Mouse (Mus musculus) 3T3-L1 (cell line): ENCODE data around the gene Olfr157.
"Not testable (repeated sequence)": the region's sequence is repeated elsewhere in the genome, so short reads cannot be mapped to it uniquely, and the experiment has no call there.

Experiments used
- DNase-seq: peaks from one replicate; pipeline ENCODE4 v3.0.0-alpha.2; 2015; ENCODE audit warnings: low read depth, low spot score

The Olfr157 gene

DNA sequence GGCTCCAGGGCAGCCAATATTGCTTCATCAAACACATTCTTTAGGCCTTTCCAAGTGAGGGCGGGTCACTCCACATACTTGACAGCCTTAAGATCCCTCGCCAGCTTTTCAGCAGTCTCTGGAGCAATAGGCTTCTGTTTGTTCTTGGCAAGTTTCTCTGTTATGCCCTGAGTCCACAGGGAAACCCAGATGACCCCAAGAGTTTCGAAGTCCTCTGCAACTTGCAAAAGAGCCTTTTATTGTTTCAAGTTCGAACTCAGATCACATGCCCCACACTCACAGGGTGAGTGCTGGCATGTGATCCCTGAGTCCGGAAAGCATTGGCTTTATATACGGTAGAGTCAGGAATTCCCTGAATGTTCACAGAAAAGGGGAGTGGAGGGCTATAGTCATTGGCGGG is 41.1 kb downstream of the Olfr157 start:
- no peak for DNase-seq

DNA sequence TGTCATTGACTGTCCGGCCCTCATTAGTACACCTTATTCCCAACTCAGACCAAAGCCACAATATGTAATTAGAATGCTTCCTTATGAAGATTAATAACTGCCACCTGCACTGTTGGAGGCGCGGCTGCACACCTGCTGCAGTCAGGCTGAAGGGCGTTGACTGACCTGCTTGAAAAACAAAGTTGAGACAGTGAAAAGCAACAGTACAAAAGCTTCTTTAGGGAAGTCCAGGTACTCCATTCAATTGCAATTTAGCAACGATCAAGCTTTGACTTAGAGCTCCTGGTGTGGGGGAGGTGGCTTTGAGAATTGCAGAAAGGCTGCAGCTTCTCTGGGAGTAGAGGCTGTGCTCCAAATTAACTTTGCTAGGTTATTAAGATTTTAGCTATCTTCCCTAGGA is 44.2 kb downstream of the Olfr157 start:
- DNase-seq: not testable (repeated sequence)

DNA sequence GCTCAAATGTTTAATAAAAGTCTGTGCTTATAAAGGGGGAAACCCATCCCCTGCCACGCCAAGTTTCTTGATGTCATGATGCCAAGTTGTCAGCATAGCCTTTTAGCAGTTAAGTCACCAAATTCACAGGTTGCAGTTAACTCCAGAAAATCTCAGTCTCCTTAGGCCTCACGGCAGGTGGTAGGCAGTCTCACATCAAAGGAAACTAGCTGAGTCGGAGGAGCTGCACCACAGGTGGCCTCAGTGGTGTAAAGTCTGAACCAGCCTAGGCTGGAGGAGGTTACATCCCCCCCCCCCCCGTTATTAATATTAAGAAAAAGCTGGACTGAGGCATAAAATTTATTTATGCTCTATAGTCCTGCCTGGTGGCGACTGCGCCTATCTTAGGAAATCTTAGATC is 44.7 kb downstream of the Olfr157 start:
- DNase-seq: no peak
